Mouse (Mus musculus): ENCODE data around the gene Usp10.

Gene Usp10

GRCm38 (mm10) chr8:119909944-119910546, at the start of gene Usp10:
Gene Usp10 (plus strand): TSS chr8:119910360.
- DNase-seq (ENCODE audit: low read depth) = peak; percentile 76

GRCm38 (mm10) chr8:119861706-119862389, 48.3 kb upstream of the Usp10 start, which contains the start of gene Klhl36:
Gene Klhl36 (plus strand): TSS chr8:119862266.
- peak; percentile 96 for DNase-seq (ENCODE audit: low read depth)

- no peak for DNase-seq (ENCODE audit: low read depth)
These were observed 47.8 kb upstream of the Usp10 start for GRCm38 (mm10) chr8:119862390-119862734.

GRCm38 (mm10) chr8:119862749-119863148, 47.4 kb upstream of the Usp10 start:
- DNase-seq (ENCODE audit: low read depth) = no peak

- no peak for DNase-seq (ENCODE audit: low read depth)
These were observed 40.5 kb upstream of the Usp10 start for GRCm38 (mm10) chr8:119869616-119870015.

- DNase-seq (ENCODE audit: low read depth) = no peak
These were observed 37.0 kb upstream of the Usp10 start for GRCm38 (mm10) chr8:119873181-119873580.

GRCm38 (mm10) chr8:119881301-119881700, 28.9 kb upstream of the Usp10 start:
- DNase-seq (ENCODE audit: low read depth) = no peak

- no peak for DNase-seq (ENCODE audit: low read depth)
These were observed 28.2 kb upstream of the Usp10 start for GRCm38 (mm10) chr8:119881917-119882316.

- no peak for DNase-seq (ENCODE audit: low read depth)
These were observed 26.9 kb upstream of the Usp10 start for GRCm38 (mm10) chr8:119883281-119883680.

- DNase-seq (ENCODE audit: low read depth) = no peak
These were observed 24.5 kb upstream of the Usp10 start for GRCm38 (mm10) chr8:119885612-119886011.

- peak; percentile 59 for DNase-seq (ENCODE audit: low read depth)
These were observed 23.0 kb upstream of the Usp10 start for GRCm38 (mm10) chr8:119887130-119887529.

- DNase-seq (ENCODE audit: low read depth) = no peak
These were observed 22.1 kb upstream of the Usp10 start for GRCm38 (mm10) chr8:119888012-119888411.

GRCm38 (mm10) chr8:119897069-119897468, 13.1 kb upstream of the Usp10 start:
- no peak for DNase-seq (ENCODE audit: low read depth)

- peak; percentile 54 for DNase-seq (ENCODE audit: low read depth)
These were observed 12.2 kb upstream of the Usp10 start for GRCm38 (mm10) chr8:119897933-119898332.

GRCm38 (mm10) chr8:119901349-119901748, 8.8 kb upstream of the Usp10 start:
- no peak for DNase-seq (ENCODE audit: low read depth)

GRCm38 (mm10) chr8:119901952-119902351, 8.2 kb upstream of the Usp10 start:
- no peak for DNase-seq (ENCODE audit: low read depth)

- no peak for DNase-seq (ENCODE audit: low read depth)
These were observed 5.7 kb upstream of the Usp10 start for GRCm38 (mm10) chr8:119904323-119904911.

- peak; percentile 94 for DNase-seq (ENCODE audit: low read depth)
These were observed 542 bp downstream of the Usp10 start, which contains the start of gene Gm20388 for GRCm38 (mm10) chr8:119910547-119911257. Gene Gm20388 (plus strand): TSS chr8:119910841.

- no peak for DNase-seq (ENCODE audit: low read depth)
These were observed 1.2 kb downstream of the Usp10 start for GRCm38 (mm10) chr8:119911258-119911962.

GRCm38 (mm10) chr8:119912643-119913042, 2.5 kb downstream of the Usp10 start:
- no peak for DNase-seq (ENCODE audit: low read depth)

GRCm38 (mm10) chr8:119913181-119913580, 3.0 kb downstream of the Usp10 start:
- no peak for DNase-seq (ENCODE audit: low read depth)

- DNase-seq (ENCODE audit: low read depth) = peak; percentile 49
These were observed 4.0 kb downstream of the Usp10 start for GRCm38 (mm10) chr8:119914161-119914560.
